Mouse (Mus musculus): Measurements from ENCODE around the gene Reln.

DNA sequence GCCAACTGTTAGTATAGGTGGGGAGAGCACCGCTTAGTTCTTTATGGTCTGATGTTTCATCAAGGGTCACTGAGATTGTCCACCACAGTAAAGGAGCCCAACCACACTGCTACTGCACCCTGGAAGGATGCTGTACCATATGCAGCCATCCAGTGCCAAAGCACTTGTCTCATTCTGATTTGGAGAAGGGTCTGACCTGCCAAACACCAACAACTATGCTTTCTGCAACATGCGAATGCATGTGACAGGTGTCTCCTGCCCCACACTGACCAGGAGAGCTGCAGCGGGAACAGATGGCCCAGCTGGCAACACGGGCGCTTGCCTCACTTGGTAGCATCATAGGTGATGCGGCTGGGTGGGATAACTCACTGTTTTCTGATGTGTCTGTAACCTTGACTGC is 91.2 kb downstream of the Reln start:
- TF ChIP-seq POLR2A (IDR thresholded peaks at IDR 0.05; ENCODE audit: control insufficient read depth, extremely low read depth, insufficient read depth, low read length, poor library complexity): no peak
- no peak for TF ChIP-seq CTCF (IDR thresholded peaks at IDR 0.05; ENCODE audit: borderline replicate concordance, control insufficient read depth, extremely low read depth, insufficient read depth, low read length, poor library complexity)

All from thymus, adult 2 months (tissue).